Mouse (Mus musculus) urinary bladder, postnatal 36 days (tissue): ENCODE measurements around the gene Fads6.

Experiments used
- DNase-seq, 2 experiments: peaks; one replicate each; pipeline ENCODE4 v3.0.0; 2022; ENCODE audit warnings: low spot score in 2 of 2, mixed read lengths in 1 of 2

Fads6 gene

GRCm38 (mm10) chr11:115300745-115301144, 3.3 kb upstream of the Fads6 start:
- no peak for DNase-seq

GRCm38 (mm10) chr11:115298160-115298559, 697 bp upstream of the Fads6 start:
- no peak for DNase-seq

- no peak for DNase-seq
These were observed 822 bp downstream of the Fads6 start for GRCm38 (mm10) chr11:115296471-115297210.

GRCm38 (mm10) chr11:115295939-115296338, 1.5 kb downstream of the Fads6 start:
- no peak for DNase-seq

- no peak for DNase-seq
These were observed 4.7 kb downstream of the Fads6 start for GRCm38 (mm10) chr11:115292631-115293375.

- no peak for DNase-seq
These were observed 6.0 kb downstream of the Fads6 start for GRCm38 (mm10) chr11:115291503-115291902.

GRCm38 (mm10) chr11:115290919-115291318, 6.5 kb downstream of the Fads6 start:
- peak; percentile 59 to 80 for DNase-seq

GRCm38 (mm10) chr11:115290314-115290713, 7.1 kb downstream of the Fads6 start:
- no peak for DNase-seq

- DNase-seq, result no peak
These were observed 7.6 kb downstream of the Fads6 start for GRCm38 (mm10) chr11:115289885-115290284.

GRCm38 (mm10) chr11:115288305-115288704, 9.2 kb downstream of the Fads6 start:
- no peak for DNase-seq

GRCm38 (mm10) chr11:115287386-115287785, 10.1 kb downstream of the Fads6 start:
- no peak for DNase-seq

- DNase-seq, result no peak
These were observed 11.1 kb downstream of the Fads6 start for GRCm38 (mm10) chr11:115286201-115286993.

- no peak for DNase-seq
These were observed 12.2 kb downstream of the Fads6 start for GRCm38 (mm10) chr11:115285282-115285681.

GRCm38 (mm10) chr11:115283891-115284620, 13.4 kb downstream of the Fads6 start:
- no peak for DNase-seq

- no peak for DNase-seq
These were observed 14.0 kb downstream of the Fads6 start for GRCm38 (mm10) chr11:115283486-115283765.

- DNase-seq, result no peak
These were observed 14.6 kb downstream of the Fads6 start for GRCm38 (mm10) chr11:115282723-115283485.

GRCm38 (mm10) chr11:115282295-115282694, 15.2 kb downstream of the Fads6 start:
- DNase-seq, result peak in 1 of 2 experiments; percentile 32

- no peak for DNase-seq
These were observed 17.7 kb downstream of the Fads6 start for GRCm38 (mm10) chr11:115279726-115280125.

- no peak for DNase-seq
These were observed 19.3 kb downstream of the Fads6 start for GRCm38 (mm10) chr11:115278176-115278575.

GRCm38 (mm10) chr11:115277604-115277975, 19.9 kb downstream of the Fads6 start:
- DNase-seq, result no peak
